Mouse (Mus musculus): ENCODE measurements around the gene 9430097D07Rik.

9430097D07Rik gene

DNA sequence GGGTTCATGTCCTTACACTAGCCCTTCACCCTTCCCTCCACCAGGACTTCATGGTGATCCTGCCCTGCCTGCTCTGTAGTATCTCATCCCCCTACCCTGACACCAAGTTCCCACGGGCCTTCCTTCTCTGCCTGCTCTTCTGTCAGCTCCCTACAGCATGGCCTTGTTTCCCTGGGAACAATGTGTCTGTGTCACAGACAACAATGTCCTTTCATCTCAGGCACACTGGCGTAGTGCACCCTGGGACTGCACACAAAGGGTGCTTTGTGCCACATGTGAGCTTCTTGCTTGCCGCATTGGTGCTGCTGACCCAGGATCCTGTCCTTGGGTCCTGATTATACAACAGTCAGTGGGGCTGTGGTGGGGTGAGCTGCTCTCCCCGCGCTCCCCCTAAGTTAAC, 15.9 kb downstream of the 9430097D07Rik start:
- no peak for DNase-seq

DNA sequence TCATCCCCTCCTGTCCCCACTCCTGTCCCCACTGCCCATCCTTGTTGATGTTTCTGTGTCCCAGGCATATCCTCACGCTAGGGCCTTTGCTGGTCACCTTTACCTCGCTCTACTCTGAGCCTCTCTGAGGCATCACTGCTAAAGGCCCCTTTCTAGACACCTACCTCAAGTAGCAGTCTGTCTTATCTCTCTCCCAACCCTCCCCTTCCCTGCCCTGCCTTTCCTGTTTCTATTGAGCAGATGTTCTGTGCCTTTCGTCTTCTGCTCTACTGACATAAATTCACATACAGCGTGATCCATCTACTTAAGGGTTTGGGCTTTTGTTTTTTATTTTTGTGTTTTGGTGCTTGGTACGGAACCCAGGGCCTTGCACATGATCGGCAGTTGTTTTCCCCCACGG, 19.5 kb downstream of the 9430097D07Rik start:
- DNase-seq: no peak

DNA sequence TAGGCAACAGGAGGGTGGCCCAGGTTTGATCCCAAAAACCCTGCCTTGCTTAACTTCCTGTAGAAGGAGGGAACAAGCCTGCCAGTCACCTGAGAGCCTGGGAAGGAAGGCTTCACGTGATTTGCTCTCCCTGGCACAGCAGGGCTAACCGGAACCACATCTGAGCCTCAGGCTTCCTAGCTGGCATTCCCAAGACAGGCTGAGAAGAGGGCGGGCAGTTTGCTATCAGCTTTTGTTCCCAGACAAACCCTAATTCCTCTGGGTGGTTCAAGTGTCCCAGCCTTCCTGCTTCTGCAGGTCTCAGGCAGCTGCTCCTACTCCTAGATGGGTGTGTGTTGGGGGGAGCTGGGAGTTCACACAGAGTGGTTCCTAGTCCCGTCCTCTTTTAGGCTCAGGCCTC, 20.0 kb downstream of the 9430097D07Rik start:
- no peak for DNase-seq

DNA sequence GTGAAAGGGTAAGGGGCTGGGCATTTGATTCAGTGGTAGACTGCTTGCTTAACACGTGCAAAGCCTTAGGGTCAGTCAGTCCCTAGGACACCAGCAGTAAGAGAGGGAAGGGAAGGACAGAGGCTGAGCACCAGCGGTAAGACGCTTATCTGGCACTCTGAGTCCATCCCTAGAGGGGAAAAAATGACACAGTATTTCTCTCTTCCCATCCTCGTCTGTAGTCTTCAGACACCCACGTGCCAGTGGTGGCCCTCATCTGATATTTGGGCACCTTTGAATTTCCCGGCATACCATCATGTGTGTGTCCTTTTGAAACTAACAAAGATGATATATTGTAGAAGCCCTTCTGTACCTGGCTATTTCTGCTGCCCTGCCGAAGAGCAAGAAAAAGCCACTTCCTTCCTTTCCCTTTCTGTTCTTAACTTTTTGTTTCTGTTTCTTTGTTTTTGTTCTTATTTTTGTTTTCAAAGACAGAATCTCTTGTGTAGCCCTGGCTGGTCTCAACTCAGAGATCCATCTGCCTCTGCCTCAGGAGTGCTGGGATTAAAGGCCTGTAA, 21.8 kb downstream of the 9430097D07Rik start:
- DNase-seq: no peak

DNA sequence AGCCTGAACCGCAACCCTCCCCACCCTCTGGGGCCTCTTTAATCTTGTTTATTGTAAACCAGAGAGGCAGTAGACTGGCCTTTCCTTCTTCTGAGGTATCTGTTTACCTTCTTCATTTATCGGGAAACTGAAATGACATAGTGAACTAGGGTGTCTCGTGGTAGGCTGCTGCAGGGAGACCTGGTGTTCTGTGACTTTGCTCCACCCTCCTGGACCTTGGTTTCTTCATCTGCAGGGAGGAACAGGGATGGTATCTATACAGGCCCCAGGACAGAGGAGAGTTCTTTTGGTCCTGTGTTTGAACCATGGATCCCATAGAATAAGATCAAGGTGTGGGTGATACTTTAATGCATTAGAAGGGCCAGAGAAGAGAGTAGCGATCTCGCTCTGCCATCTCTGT, 24.2 kb downstream of the 9430097D07Rik start:
- DNase-seq: no peak

DNA sequence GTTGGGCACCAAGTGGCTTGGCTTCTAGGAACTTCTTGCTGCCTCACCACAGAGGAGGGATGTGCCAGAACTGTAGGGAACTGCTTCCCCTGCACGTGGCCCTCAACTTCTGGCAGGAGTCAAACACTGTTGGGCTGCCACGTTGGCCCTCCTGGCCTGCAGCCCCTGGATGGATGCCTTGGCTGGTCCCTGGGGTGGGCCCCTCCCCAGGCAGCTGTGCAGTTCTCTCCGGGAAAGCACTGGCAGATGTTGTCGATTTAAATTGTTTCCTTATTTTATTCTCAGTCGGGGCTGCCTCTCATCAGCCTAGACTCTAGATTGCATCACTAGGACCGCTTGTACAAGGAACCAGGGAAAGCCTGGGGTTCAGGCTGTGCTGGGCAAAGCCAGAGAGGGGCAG, 25.7 kb downstream of the 9430097D07Rik start:
- no peak for DNase-seq

DNA sequence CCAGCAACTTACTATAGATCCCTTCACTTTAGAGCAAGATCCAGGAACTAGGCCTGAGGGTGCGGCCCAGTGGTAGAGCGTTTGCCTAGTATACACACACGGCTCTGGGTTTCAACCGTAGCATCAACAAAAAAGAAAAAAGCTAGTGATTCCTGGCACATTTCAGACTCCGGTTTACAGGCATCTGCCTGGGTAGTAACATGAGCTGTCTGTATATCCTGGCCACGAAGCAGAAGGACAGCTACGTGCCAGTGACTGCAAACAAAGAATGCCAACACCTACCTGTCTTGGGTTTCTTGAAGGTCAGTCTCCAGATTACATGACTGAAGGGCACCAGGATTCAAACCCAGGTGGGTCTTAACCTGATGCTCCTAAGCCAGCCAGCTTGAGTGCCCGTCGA, 26.3 kb downstream of the 9430097D07Rik start:
- no peak for DNase-seq

DNA sequence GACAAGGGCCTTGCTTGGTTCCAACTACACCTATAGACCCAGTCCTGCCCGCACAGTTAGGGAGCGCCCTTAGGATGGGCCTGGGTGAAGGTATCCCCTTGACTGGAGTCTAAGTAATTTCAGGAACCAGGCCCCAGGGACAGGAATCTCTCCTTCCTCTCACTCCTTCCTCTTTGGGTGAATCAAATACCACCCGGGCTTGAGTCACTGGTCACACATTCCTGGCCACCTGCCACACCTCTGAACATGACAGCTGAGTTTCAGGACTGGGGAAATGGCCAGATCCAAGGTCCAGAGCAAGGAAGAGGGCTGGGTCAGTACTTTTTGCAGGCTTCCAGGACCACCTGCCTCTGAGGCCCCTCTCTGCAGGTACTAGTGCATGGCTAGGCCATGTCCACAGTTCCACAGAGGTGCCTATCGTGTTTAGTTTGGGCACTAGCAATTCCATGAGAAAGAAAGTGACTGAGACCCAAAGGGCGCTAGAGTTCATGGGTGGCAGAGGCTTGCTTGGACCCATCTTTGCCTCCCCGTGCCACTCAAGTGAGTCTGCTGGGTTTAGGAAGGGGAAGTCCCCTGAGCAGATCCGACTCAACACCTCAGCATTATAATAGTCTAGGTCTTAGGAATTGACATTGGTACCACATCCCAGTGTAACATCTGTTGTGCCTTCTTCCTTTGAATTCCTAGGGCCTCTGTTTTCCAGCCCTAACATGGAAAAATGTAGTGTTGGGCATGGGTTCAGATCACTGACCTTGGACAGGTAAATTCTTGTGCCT, 27.3 kb downstream of the 9430097D07Rik start:
- DNase-seq: no peak

DNA sequence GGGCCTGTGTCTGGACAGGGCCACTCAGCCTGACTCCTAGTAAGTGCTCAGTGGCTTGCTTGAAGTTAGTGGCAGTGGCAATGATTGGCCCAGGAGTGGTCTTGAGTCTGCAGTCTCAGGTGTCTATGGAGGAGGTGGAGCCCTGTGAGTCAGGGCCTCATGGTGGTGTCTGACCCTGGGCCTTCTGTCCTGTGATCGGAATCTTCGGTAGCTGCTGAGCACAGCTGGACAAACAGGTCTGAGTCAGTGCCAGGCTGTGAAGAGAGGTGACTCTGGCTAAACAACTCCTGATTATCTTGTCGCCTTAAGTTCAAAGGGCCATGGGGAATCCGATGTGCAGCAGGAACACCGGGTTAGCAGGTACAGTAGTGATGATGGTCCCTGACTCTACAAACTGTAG, 28.1 kb downstream of the 9430097D07Rik start:
- no peak for DNase-seq

DNA sequence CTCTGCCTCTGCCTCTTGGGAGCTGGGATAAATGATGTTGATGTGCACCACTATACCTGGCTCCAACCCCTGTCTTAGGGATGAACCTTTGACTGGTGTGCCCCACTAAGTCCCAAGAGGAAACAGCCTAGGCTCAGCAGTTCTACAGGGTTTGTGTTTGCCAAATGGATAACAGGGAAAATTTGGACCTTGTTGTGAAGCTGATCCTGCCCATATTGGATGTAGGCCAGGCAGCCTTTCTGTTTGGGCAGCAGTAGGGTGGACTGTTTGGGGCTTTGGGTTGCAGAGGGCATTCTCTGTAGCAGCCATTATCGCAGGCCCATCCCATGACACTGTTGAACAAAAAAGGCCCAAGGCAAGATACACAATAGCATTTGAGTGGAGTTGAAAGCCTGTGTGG, 28.5 kb downstream of the 9430097D07Rik start:
- no peak for DNase-seq

DNA sequence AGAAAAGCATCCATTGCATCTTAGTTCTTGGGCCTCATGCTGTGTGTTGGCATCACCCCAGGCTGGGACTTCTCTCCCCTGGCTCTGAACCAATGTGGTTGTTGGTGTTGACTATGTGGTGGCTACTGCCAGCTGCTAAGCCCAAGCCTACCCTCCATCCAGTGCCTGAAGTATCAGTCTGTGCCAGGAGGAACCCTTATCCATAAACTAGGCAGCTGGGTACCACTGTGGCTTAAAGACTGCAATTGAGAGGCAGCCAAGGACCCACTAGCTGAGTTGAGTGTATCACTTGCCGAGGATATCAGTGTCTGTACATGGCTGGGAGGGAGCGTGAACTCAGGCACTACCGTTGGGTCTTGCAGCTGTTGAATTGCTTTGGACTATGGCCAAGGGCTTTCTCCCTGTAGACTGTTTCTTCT, 32.4 kb downstream of the 9430097D07Rik start:
- DNase-seq: peak; percentile 65 to 72

DNA sequence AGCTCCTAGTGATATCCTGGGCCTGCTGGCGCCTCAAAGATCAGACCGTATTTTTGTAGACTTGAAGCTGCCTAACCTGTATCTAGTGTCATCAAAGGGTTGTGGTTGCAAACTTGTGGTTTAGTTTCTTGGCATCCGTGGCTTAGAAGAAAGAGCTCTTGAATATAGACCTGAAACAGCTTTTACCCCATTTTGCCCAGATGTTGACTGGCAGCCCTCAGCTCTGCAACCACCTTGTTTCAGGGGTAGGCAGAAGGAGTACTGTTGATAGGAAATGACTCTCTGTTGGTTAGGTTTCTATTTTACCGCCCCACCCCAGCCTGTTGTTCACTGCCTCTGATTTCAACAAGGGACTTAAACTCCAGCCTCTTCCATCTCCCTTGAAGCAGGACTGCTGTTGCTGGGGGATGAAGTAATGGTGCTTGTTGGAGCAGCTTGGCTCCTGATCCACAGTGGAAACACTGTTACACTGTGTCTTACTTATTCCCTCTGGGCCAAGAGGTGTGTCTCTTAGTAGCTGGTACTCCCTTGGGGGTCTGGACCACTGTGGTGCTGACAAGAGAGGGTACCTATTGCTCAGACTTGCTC, 33.4 kb downstream of the 9430097D07Rik start:
- no peak for DNase-seq

DNA sequence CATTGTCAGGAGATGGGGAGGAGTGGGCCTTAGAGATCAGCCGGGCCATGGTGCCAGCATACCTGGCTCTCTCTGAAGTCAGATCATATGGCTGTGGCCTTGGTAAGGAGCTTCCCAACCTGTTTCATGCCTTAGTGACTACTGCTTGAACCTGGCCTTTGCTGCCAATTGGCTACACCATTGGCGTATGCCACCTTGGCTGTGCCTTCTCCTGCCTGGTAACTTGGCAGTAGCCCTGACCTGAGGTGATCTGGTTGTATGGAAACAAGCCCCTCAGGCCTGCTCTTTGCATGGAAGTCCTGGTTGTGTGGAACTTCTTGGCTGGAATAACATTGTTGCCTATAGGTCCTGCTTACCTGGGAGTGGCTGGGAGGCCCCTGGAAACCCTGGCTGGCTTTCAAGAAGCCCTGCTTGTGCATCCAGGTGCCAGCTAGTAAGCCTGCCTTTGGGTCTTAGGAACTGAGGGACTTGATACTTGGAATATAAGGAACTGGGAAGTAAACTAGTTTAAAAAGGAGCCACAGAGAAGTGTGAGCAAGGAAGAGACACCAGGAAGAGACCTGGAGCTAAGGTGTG, 34.1 kb downstream of the 9430097D07Rik start:
- DNase-seq: peak; percentile 61 to 71

DNA sequence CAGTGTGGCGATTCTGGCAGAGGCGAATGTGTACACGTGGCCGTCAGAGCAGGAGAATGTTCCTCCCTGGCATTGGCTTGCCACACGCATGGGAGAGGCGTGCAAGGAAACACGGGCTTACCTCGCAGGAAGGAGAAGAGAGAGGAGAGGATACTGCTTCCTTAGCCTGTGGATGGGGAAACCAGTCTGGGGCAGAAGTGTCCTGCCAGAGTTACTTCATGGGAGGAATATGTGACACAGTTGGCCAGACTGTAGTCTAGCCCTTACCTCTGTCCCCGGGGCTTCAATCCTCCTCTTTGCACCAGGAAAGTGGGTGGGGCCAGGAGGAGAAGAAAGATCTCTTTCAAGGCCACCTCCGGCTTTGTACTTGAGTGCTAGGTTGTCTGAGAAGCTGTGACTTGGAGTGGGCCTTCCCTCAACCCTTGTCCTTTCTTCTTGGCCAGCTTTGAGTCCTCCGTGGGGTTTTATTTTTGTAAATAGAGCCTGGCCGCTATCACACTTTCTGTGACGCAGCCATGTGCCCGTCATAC, 36.0 kb downstream of the 9430097D07Rik start:
- DNase-seq: no peak

DNA sequence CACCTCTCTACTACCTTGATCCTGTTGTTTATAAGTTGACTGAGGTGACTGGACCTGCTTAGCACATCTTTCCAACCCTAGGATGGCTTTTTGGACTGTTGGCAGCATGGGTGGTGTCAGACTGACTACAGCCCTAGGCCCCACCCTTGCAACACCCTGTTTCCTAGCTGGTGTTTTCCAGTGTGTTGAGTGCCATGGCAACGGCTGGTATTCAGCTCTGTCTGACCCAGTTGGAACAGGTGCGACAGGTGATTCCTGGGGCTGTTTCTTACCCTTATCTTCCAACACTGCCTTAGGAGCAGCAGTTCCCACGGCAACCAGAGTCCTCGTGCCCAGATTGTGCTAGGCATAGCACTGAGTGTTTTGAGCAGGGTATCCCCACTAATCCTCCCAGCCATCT, 37.0 kb downstream of the 9430097D07Rik start:
- peak in 1 of 2 experiments; percentile 43 for DNase-seq

DNA sequence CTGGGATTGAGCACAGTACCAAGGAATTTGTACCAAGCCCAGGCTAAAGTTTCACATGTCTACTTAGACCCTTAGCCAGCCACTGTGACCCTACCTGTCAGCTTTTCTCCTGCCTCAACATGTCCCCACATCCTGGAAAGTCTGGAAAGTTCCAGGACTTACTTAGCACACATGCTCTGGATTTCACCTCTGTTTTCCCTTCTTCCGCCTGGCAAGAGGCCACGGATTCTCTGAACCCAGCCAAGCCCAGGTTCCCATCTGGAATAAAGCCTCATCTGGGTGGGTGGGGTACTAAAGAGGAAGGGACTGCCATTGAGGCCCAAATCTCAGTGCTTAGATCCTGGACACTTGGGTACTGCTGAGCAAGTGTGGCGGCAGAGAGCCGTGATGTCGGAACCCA, 37.5 kb downstream of the 9430097D07Rik start:
- peak in 1 of 2 experiments; percentile 44 for DNase-seq

DNA sequence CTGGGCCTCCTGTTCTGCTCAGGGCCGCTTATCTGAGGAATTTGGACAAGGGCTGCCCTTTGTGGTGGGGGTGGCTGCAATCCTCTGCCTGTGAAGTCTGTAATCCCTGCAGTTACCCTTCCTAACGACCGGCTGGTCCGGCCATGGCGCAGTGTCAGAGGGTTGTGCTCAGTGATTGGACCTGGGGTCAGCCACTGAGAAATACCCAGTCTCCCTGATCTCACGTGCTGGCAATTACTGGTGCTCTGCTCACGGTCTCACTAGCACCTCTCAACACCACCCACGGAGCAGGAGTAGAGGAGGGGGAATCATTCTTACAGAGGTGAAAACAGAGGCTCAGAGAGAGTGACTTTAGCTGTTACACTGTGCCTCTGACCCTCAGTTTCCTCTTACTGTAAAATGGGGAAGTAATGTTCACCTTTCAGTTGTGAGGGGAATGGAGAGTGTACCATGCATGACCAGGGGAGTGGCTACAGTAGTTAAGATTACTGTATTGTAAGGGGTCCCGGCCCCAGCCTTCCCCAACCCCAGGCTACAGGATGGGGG, 38.1 kb downstream of the 9430097D07Rik start:
- DNase-seq: peak; percentile 48 to 57

DNA sequence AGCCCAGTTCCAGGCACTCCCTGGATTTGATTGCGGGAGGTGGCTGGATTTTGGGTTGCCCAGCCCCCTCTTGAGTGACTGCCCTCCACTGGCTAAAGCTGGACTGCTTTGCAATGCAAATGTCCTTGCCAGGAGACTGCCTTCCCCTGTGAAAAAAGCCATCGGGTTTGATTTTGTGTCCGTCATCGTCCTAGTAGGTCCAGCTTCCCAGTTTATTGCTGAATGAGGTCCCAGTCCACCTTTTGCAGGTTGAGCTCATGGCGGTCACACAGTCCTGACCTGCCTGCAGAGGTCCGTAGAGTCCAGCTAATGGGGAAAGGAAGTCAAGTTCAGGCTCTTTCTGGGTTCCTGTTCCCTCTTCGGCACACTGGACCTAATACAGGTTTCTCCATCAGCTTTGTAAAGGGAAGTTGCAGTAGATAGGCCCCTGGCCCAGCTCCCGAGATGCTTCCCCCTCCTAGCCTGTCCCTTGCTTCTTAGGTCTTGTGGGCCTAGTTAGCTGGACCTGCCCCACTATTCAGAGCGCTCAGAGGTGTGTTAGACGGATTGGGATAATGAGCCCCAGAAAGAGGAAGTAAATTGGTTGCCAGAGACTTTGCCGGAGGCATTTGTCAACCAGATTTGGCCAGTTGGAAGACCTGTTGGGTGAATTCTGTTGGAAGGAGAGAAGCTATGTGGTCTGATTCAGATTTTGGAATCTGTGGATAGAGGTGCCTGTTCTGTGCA, 38.7 kb downstream of the 9430097D07Rik start:
- DNase-seq: peak; percentile 70 to 71

DNA sequence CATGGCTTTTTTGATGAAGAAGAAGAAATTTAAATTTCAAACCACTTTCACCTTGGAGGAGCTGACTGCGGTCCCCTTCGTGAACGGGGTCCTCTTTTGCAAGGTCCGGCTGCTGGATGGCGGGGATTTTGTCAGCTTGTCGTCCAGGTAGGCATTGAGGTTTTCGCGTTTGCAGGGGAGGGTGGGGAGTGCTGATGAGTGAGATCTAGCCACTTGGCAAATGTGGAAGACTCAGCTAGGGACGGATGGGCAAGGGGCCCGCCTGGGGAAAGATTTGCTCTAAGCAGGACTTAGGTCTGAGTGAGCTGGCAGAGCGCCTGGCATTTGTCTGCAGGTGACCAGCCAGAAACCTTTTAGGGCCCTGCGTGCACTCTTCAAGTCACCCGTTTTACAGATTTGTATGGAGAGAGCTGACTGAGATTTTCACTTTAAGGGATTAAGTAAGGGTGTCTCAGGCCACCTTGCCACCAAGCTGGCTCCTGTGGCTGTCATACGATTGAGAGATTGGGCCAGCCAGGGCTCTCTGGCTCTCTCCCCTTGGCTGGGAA, 39.3 kb downstream of the 9430097D07Rik start:
- peak; percentile 84 to 85 for DNase-seq

DNA sequence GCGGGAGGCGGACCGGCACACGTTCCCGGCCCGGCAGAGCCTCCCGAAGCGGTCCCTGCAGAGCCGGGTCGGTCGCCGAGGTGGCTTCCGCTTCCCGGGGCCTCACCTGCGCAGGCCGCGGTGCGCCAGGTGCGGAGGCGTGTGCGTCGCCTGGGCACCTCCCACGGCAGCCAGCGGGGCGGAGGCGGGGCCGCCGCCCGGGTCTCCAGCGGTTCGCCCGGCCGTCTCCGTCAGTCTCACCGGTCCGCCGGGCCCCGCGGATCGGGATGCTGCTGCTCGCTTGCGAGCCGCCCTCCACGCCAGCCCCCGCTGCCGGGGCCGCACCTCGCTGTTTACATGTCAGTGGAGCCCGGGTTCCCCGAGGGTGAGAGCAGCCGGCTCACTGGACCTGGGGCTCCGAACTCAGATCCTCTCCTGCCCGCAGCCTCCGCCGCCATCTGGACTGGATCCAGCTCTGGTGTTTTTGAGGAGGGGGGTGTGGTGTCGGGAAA, 39.9 kb downstream of the 9430097D07Rik start:
- DNase-seq: peak; percentile 76 to 83

DNA sequence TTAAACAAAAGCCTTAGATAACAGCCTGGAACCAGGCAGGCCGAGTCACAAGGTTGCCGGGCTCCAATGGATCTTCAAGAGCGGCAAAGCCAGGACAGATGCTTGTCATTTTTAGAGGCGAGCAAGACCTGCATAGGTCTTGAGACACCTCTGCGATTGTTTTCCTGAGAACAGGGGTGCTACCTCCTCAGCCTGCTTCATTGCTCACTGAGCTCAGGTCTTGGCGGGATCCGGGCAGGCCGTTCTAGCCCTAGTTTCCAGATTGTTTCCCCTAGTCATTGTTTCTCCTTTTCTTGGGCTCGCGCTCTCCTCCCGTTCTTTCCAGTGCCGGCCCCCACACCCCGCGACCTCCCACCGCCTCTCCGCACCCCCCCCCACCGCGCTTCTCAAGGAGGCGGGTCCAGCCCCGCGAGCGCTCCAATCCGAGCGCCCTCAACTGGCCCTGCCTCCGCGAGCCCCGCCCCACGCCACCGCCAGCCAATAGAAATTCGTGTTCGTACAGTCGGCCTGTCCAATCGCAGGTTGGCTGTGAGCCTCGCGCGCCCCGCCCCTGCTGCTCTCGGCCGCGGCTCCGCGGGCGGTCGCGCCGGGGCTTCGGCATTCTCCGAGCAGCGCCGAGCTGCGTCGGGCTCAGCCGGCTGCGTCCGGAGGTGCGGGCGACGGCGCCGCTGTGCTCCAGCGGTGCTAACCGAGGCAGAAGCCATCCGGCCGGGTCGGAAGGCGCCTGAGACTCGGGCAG, 40.6 kb downstream of the 9430097D07Rik start, which contains the start of gene Fam102a:
TSS of gene Fam102a (plus strand) at position 600 of the 739 bp plus-strand sequence.
- peak; percentile 100 for DNase-seq

All from cerebellum, postnatal 14 days (tissue).